19 mouse cellular contexts compared by ENCODE assay signal in genomic region chr5:100574771-100575170, GRCm38 (mm10). TPM values are rescaled to one million over a fixed set of nuclear protein-coding genes. Genes with fewer than 3 reads are reported as not detected.
DNase-seq lines count a peak whose midpoint lies in the region; ATAC-seq and TF ChIP-seq lines count a peak whose summit lies in the region.
"Had no signal": no experiment of that assay in that cellular context is flagged by ENCODE, and none has a peak within 500 bp of the region (broad histone marks: within the 10 kb centered on the region; RNA-seq: fewer than 3 reads in every experiment).

No protein-coding gene starts in this region.

- no peak for TF ChIP-seq EP300 in liver, embryonic 14.5 days (IDR thresholded peaks at IDR 0.05; ENCODE audit: low read depth)
- TF ChIP-seq EP300 in CH12.LX (IDR thresholded peaks at IDR 0.05; ENCODE audit: low read length) = no peak
- no peak for TF ChIP-seq EP300 in MEL (IDR thresholded peaks at IDR 0.05; ENCODE audit: low read depth in 1 of 2, low read length in 2 of 2)
- TF ChIP-seq EP300 in liver, postnatal 0 days (IDR thresholded peaks at IDR 0.05; ENCODE audit: low read depth) = no peak

- no peak overlapping the region for H3K4me3 ChIP-seq in liver, embryonic 14.5 days (ENCODE audit: insufficient read depth in 1 of 2, low read depth in 2 of 2, low read length in 2 of 2)
- H3K4me3 ChIP-seq in liver, embryonic 12.5 days = no peak overlapping the region
- no peak overlapping the region for H3K4me3 ChIP-seq in CH12.LX (replicated peaks in 1 of 3; ENCODE audit: low read depth in 2 of 3, low read length in 2 of 3, poor library complexity in 1 of 3)
- H3K4me3 ChIP-seq in MEL (ENCODE audit: control insufficient read depth in 1 of 2, insufficient read depth in 1 of 2, low read depth in 2 of 2, low read length in 2 of 2) = no peak overlapping the region
- H3K4me3 ChIP-seq in liver, postnatal 0 days (ENCODE audit: low read depth, low read length) = no peak overlapping the region
- no peak overlapping the region for H3K4me3 ChIP-seq in hindbrain, embryonic 16.5 days (ENCODE audit: low read length)
- H3K4me3 ChIP-seq: embryonic facial prominence, embryonic 10.5 days; heart, adult 2 months; heart, embryonic 15.5 days; hindbrain, embryonic 10.5 days; limb, embryonic 12.5 days had no signal

- H3K36me3 ChIP-seq in liver, embryonic 14.5 days (replicated peaks; ENCODE audit: control insufficient read depth, insufficient read depth, low read depth) = no peaks in the 10 kb centered on the region
- no peaks in the 10 kb centered on the region for H3K36me3 ChIP-seq in liver, embryonic 12.5 days
- H3K36me3 ChIP-seq in CH12.LX (replicated peaks in 1 of 2; ENCODE audit: control insufficient read depth in 1 of 2, insufficient read depth in 1 of 2, low read length in 1 of 2) (peaks cover 0 to 6% of the 10 kb centered on the region in 2 experiments), MEL (ENCODE audit: control insufficient read depth in 1 of 2, insufficient read depth in 2 of 2, low read length in 2 of 2) (peaks cover 0 to 16% of the 10 kb centered on the region in 2 experiments; a peak in 2 of 4 replicates)
- no peaks in the 10 kb centered on the region for H3K36me3 ChIP-seq in liver, postnatal 0 days (replicated peaks; ENCODE audit: insufficient read depth, low read length)
- no peaks in the 10 kb centered on the region for H3K36me3 ChIP-seq in hindbrain, embryonic 16.5 days (ENCODE audit: control insufficient read depth, insufficient read depth, low read length)
- H3K36me3 ChIP-seq: embryonic facial prominence, embryonic 10.5 days; heart, embryonic 15.5 days; hindbrain, embryonic 10.5 days; limb, embryonic 12.5 days had no signal

- dilution Hi-C loops in CH12.LX (cut with MboI; ENCODE audit: extremely low pct_ligation_motif_present, extremely low pct_unique_long_range_greater_than_20kb, low sequenced_read_pairs) = no loop called here

- H3K27me3 ChIP-seq in liver, embryonic 14.5 days (ENCODE audit: control insufficient read depth, insufficient read depth, low read length) = peaks cover 3% of the 10 kb centered on the region; the same call in 1 of the 2 replicates
- H3K27me3 ChIP-seq in liver, embryonic 12.5 days (replicated peaks) = peaks cover 18% of the 10 kb centered on the region
- H3K27me3 ChIP-seq in CH12.LX (replicated peaks) = no peaks in the 10 kb centered on the region
- H3K27me3 ChIP-seq in MEL (ENCODE audit: control insufficient read depth in 1 of 2, insufficient read depth in 2 of 2, low read length in 2 of 2) = no peaks in the 10 kb centered on the region
- H3K27me3 ChIP-seq in liver, postnatal 0 days (ENCODE audit: insufficient read depth, low read length) = no peaks in the 10 kb centered on the region
- no peaks in the 10 kb centered on the region for H3K27me3 ChIP-seq in hindbrain, embryonic 16.5 days (replicated peaks; ENCODE audit: control insufficient read depth, insufficient read depth, low read length)
- H3K27me3 ChIP-seq: heart, embryonic 15.5 days; limb, embryonic 12.5 days had no signal

- 39% methylated on average over 1 of the region's 1 CpGs for WGBS in liver, embryonic 14.5 days (ENCODE audit: insufficient replicate concordance)
- WGBS in liver, embryonic 12.5 days (ENCODE audit: insufficient replicate concordance) = 45% methylated on average over 1 of the region's 1 CpGs
- WGBS in liver, postnatal 0 days (ENCODE audit: insufficient replicate concordance) = 41% methylated on average over 1 of the region's 1 CpGs
- 72% methylated on average over 1 of the region's 1 CpGs for WGBS in hindbrain, embryonic 16.5 days

- no peak overlapping the region for H3K9ac ChIP-seq in liver, embryonic 14.5 days (replicated peaks)
- H3K9ac ChIP-seq in liver, embryonic 12.5 days = no peak overlapping the region
- H3K9ac ChIP-seq in CH12.LX (ENCODE audit: insufficient read depth, low read depth) (no peak overlapping the region), MEL (ENCODE audit: control insufficient read depth, low read depth, low read length, poor library complexity, severe bottlenecking) (no peak overlapping the region)
- no peak overlapping the region for H3K9ac ChIP-seq in liver, postnatal 0 days (replicated peaks)
- no peak overlapping the region for H3K9ac ChIP-seq in hindbrain, embryonic 16.5 days (ENCODE audit: low read depth, low read length)
- H3K9ac ChIP-seq: heart, embryonic 15.5 days; limb, embryonic 12.5 days had no signal

- 0 out of 4 replicates have a peak, but pooled peaks cover 0 to 3% of the 10 kb centered on the region in 2 experiments for H3K4me1 ChIP-seq in liver, embryonic 14.5 days (replicated peaks; ENCODE audit: control insufficient read depth in 2 of 2, insufficient read depth in 2 of 2, low read length in 1 of 2)
- H3K4me1 ChIP-seq in liver, embryonic 12.5 days = peaks cover 12% of the 10 kb centered on the region
- H3K4me1 ChIP-seq in CH12.LX (ENCODE audit: control insufficient read depth in 1 of 2, insufficient read depth in 2 of 2) (peaks cover 13 to 40% of the 10 kb centered on the region in 2 experiments), MEL (ENCODE audit: control insufficient read depth in 1 of 2, insufficient read depth in 2 of 2, low read length in 2 of 2) (peaks cover 8 to 29% of the 10 kb centered on the region in 2 experiments)
- peaks cover 7% of the 10 kb centered on the region for H3K4me1 ChIP-seq in liver, postnatal 0 days (ENCODE audit: insufficient read depth)
- no peaks in the 10 kb centered on the region for H3K4me1 ChIP-seq in hindbrain, embryonic 16.5 days (ENCODE audit: control insufficient read depth, insufficient read depth, low read depth, low read length)
- H3K4me1 ChIP-seq: limb, embryonic 12.5 days had no signal

- H3K79me2 ChIP-seq in CH12.LX (replicated peaks; ENCODE audit: control insufficient read depth, extremely low read depth, insufficient read depth, poor library complexity, severe bottlenecking) (no peaks in the 10 kb centered on the region), MEL (ENCODE audit: control insufficient read depth, insufficient read depth, low read length, poor library complexity) (no peaks in the 10 kb centered on the region)

- TF ChIP-seq RAD21 in CH12.LX (IDR thresholded peaks at IDR 0.05; ENCODE audit: low read depth, low read length) (peak; percentile 58), MEL (IDR thresholded peaks at IDR 0.05; ENCODE audit: low read depth, low read length) (peak; percentile 3)

- no peak overlapping the region for H3K4me2 ChIP-seq in liver, embryonic 14.5 days (ENCODE audit: low read depth)
- no peak overlapping the region for H3K4me2 ChIP-seq in liver, embryonic 12.5 days
- no peak overlapping the region for H3K4me2 ChIP-seq in CH12.LX (ENCODE audit: insufficient read depth, low read depth, poor library complexity, severe bottlenecking)
- no peak overlapping the region; the same call in 1 of the 2 replicates for H3K4me2 ChIP-seq in liver, postnatal 0 days (ENCODE audit: low read depth, low read length)
- no peak overlapping the region for H3K4me2 ChIP-seq in hindbrain, embryonic 16.5 days (ENCODE audit: low read length)
- H3K4me2 ChIP-seq: heart, embryonic 15.5 days; limb, embryonic 12.5 days had no signal

- H3K27ac ChIP-seq in liver, embryonic 14.5 days = no peak overlapping the region
- no peak overlapping the region for H3K27ac ChIP-seq in liver, embryonic 12.5 days
- H3K27ac ChIP-seq in CH12.LX (ENCODE audit: insufficient read depth, low read depth) (no peak overlapping the region), MEL (ENCODE audit: control insufficient read depth, low read depth, low read length) (no peak overlapping the region)
- H3K27ac ChIP-seq in liver, postnatal 0 days (ENCODE audit: low read depth) = peak overlapping the region; percentile 80
- H3K27ac ChIP-seq in hindbrain, embryonic 16.5 days (ENCODE audit: low read depth, low read length) = no peak overlapping the region
- H3K27ac ChIP-seq: embryonic facial prominence, embryonic 10.5 days; heart, adult 2 months; heart, embryonic 15.5 days; hindbrain, embryonic 10.5 days; limb, embryonic 12.5 days had no signal

- no peaks in the 10 kb centered on the region for H3K9me3 ChIP-seq in liver, embryonic 14.5 days (ENCODE audit: control insufficient read depth, low read length)
- H3K9me3 ChIP-seq in liver, embryonic 12.5 days (replicated peaks) = no peaks in the 10 kb centered on the region
- H3K9me3 ChIP-seq in CH12.LX (replicated peaks; ENCODE audit: low read length) (no peaks in the 10 kb centered on the region), MEL (replicated peaks; ENCODE audit: insufficient read depth, low read length) (no peaks in the 10 kb centered on the region)
- H3K9me3 ChIP-seq in liver, postnatal 0 days (ENCODE audit: low read length) = no peaks in the 10 kb centered on the region
- H3K9me3 ChIP-seq in hindbrain, embryonic 16.5 days (ENCODE audit: control insufficient read depth, low read length) = no peaks in the 10 kb centered on the region
- H3K9me3 ChIP-seq: embryonic facial prominence, embryonic 10.5 days; heart, embryonic 15.5 days; hindbrain, embryonic 10.5 days; limb, embryonic 12.5 days had no signal

- TF ChIP-seq POLR2A in CH12.LX (IDR thresholded peaks at IDR 0.05; ENCODE audit: low read depth, low read length) (no peak), MEL (IDR thresholded peaks at IDR 0.05; ENCODE audit: control insufficient read depth in 1 of 2, insufficient read depth in 1 of 2, low read depth in 1 of 2, low read length in 2 of 2, poor library complexity in 1 of 2) (no peak)

- DNase-seq in liver, embryonic 14.5 days (ENCODE audit: low read depth in 3 of 3, low spot score in 3 of 3) = no peak
- DNase-seq in CH12.LX (ENCODE audit: extremely low read depth) (no peak), MEL (ENCODE audit: low read depth, low spot score) (no peak)
- no peak for DNase-seq in liver, postnatal 0 days
- DNase-seq: adrenal gland, adult 2 months; cerebellum, adult 8-10 months; heart, adult 2 months; kidney, adult 9 months; right cerebral cortex, postnatal 4 days; thymus, postnatal 36 days had no signal

- ATAC-seq in liver, embryonic 14.5 days (ENCODE audit: insufficient read depth) = no peak
- no peak for ATAC-seq in liver, embryonic 12.5 days
- no peak for ATAC-seq in liver, postnatal 0 days
- ATAC-seq in monocyte, adult 5-6 weeks (replicated peaks; ENCODE audit: insufficient number of reproducible peaks, low FRiP score, low TSS enrichment, poor library complexity, severe bottlenecking) = no peak
- ATAC-seq in hindbrain, embryonic 16.5 days = no peak

- in situ Hi-C loops in CH12.LX (cut with MboI; ENCODE audit: low pct_ligation_motif_present, low pct_unique_long_range_greater_than_20kb, low sequenced_read_pairs) = loop anchor here (25.0 kb wide), 1 partner anchor 213 kb away; the partner anchor contains the start of genes Helq and Mrps18c

- TF ChIP-seq CTCF in liver, embryonic 14.5 days (IDR thresholded peaks at IDR 0.05; ENCODE audit: low read depth) = peak; percentile 32
- TF ChIP-seq CTCF in CH12.LX (conservative IDR thresholded peaks at IDR 0.05 in 1 of 2, IDR thresholded peaks at IDR 0.05 in 1 of 2; ENCODE audit: low read depth in 2 of 2, low read length in 2 of 2) = peak in 1 of 2 experiments; percentile 65; a peak in 2 of 4 replicates
- peak in 2 of 3 experiments; percentile 15 to 23; a peak in 1 of 6 replicates for TF ChIP-seq CTCF in MEL (IDR thresholded peaks at IDR 0.05 in 2 of 3, conservative IDR thresholded peaks at IDR 0.05 in 1 of 3; ENCODE audit: control insufficient read depth in 1 of 3, insufficient read depth in 1 of 3, low read depth in 2 of 3, low read length in 3 of 3, poor library complexity in 1 of 3, severe bottlenecking in 1 of 3)
- peak; percentile 38 for TF ChIP-seq CTCF in liver, postnatal 0 days (IDR thresholded peaks at IDR 0.05; ENCODE audit: low read depth)

RNA-seq across cellular contexts. Expression of gene Plac8, which starts 2.7 kb away (rescaled TPM):
- polyA plus RNA-seq in liver, embryonic 14.5 days (2012; rRNA removed) = 64.3 and 87.8 TPM in 2 replicates
- 67.3 and 91.1 TPM in 2 replicates for polyA plus RNA-seq in liver, embryonic 14.5 days (2014; fragmentation: Nextera tagmentation; extraction: Ambion mirVana)
- 32.2 and 35.8 TPM in 2 replicates for polyA plus RNA-seq in liver, embryonic 12.5 days (2016; fragmentation: Nextera tagmentation; extraction: Ambion mirVana)
- 64.3 and 99.9 TPM in 2 replicates for total RNA-seq in CH12.LX (2012; rRNA removed)
- 235 and 258 TPM in 2 replicates for total RNA-seq in CH12.LX (2014; rRNA removed)
- polyA plus RNA-seq in CH12.LX (2012; ENCODE audit: insufficient read length, low read depth) = 151 and 161 TPM in 2 replicates
- total RNA-seq in MEL (2012; rRNA removed) = 4.9 and 7.1 TPM in 2 replicates
- polyA plus RNA-seq in MEL (2012; ENCODE audit: insufficient read depth in 1 of 2, insufficient read length in 2 of 2, low read depth in 1 of 2, low replicate concordance in 2 of 2, missing spikeins in 1 of 2) = 10 to 100 TPM in 1 of 2 experiments, not detected in 1; 10.6 TPM
- 104 and 109 TPM in 2 replicates for polyA plus RNA-seq in liver, postnatal 0 days (2015; fragmentation: Nextera tagmentation; extraction: Ambion mirVana)
- 887 to 1,580 TPM (median 1,277 TPM) in 3 replicates for total RNA-seq in monocyte, adult 5-6 weeks (2017)
- polyA plus RNA-seq in hindbrain, embryonic 16.5 days (2015; fragmentation: Nextera tagmentation; extraction: Ambion mirVana) = 0.65 and 0.66 TPM in 2 replicates
- total RNA-seq: layer of hippocampus, postnatal 10 days; left cerebral cortex, postnatal 10 days had no signal

RNA-seq across cellular contexts. Expression of gene Cops4, which starts 56.7 kb away (rescaled TPM):
- 18.4 and 28.2 TPM in 2 replicates for polyA plus RNA-seq in liver, embryonic 14.5 days (2012; rRNA removed)
- polyA plus RNA-seq in liver, embryonic 14.5 days (2014; fragmentation: Nextera tagmentation; extraction: Ambion mirVana) = 70.9 and 74.5 TPM in 2 replicates
- polyA plus RNA-seq in liver, embryonic 12.5 days (2016; fragmentation: Nextera tagmentation; extraction: Ambion mirVana) = 108 and 114 TPM in 2 replicates
- 122 and 149 TPM in 2 replicates for total RNA-seq in CH12.LX (2012; rRNA removed)
- 264 and 298 TPM in 2 replicates for total RNA-seq in CH12.LX (2014; rRNA removed)
- 133 and 134 TPM in 2 replicates for polyA plus RNA-seq in CH12.LX (2012; ENCODE audit: insufficient read length, low read depth)
- total RNA-seq in MEL (2012; rRNA removed) = 142 and 143 TPM in 2 replicates
- polyA plus RNA-seq in MEL (2012; ENCODE audit: insufficient read depth in 1 of 2, insufficient read length in 2 of 2, low read depth in 1 of 2, low replicate concordance in 2 of 2, missing spikeins in 1 of 2) = 100 to 1,000 TPM; 112 to 626 TPM
- polyA plus RNA-seq in liver, postnatal 0 days (2015; fragmentation: Nextera tagmentation; extraction: Ambion mirVana) = 48.5 and 50.1 TPM in 2 replicates
- 71.7 to 79.2 TPM (median 74.8 TPM) in 3 replicates for total RNA-seq in monocyte, adult 5-6 weeks (2017)
- polyA plus RNA-seq in hindbrain, embryonic 16.5 days (2015; fragmentation: Nextera tagmentation; extraction: Ambion mirVana) = 170 and 173 TPM in 2 replicates
